Mouse (Mus musculus) hindbrain, postnatal 0 days (tissue): ENCODE data around the gene Btbd11. TPM values are rescaled to one million over a fixed set of nuclear protein-coding genes. Genes with fewer than 3 reads are reported as not detected.

ENCODE experiments used
- ATAC-seq: fragments of 200-750 bp; cut with Nextera tagmentation; 2 replicates; pipeline ENCODE4 v1.8.0; 2017; ENCODE audit warnings: mild to moderate bottlenecking, moderate TSS enrichment, moderate library complexity
- DNase-seq: peaks from one replicate; pipeline ENCODE4 v3.0.0-alpha.2; 2015; ENCODE audit warnings: low spot score
- H3K27ac ChIP-seq: fragments of 300-500 bp; sonication (generic); 2 replicates; pipeline ENCODE4 v1.5.1; 2014; ENCODE audit warnings: mild to moderate bottlenecking
- H3K27me3 ChIP-seq: fragments of 300-500 bp; sonication (generic); 2 replicates; pipeline ENCODE4 v1.6.1; 2014; ENCODE audit warnings: low read length, mixed read lengths; ENCODE audit not compliant: insufficient read depth
- H3K36me3 ChIP-seq: fragments of 300-500 bp; sonication (generic); 2 replicates; pipeline ENCODE4 v1.6.1; 2014; ENCODE audit warnings: low read length, mixed read lengths; ENCODE audit not compliant: insufficient read depth
- H3K4me1 ChIP-seq: fragments of 300-500 bp; sonication (generic); 2 replicates; pipeline ENCODE4 v1.6.1; 2014; ENCODE audit warnings: antibody characterized with exemption, low read length, mixed read lengths; ENCODE audit not compliant: insufficient read depth
- H3K4me2 ChIP-seq: fragments of 300-500 bp; sonication (generic); 2 replicates; pipeline ENCODE4 v1.6.1; 2014; ENCODE audit warnings: low read depth, mild to moderate bottlenecking, low read length, moderate library complexity, mixed read lengths
- H3K4me3 ChIP-seq: fragments of 300-500 bp; sonication (generic); 2 replicates; pipeline ENCODE4 v1.5.1; 2014; ENCODE audit warnings: low read length
- H3K9ac ChIP-seq: fragments of 300-500 bp; sonication (generic); replicated peaks from 2 replicates; pipeline ENCODE4 v1.6.1; 2014; ENCODE audit warnings: mild to moderate bottlenecking, low read length, moderate library complexity, mixed read lengths
- H3K9me3 ChIP-seq: fragments of 300-500 bp; sonication (generic); 2 replicates; pipeline ENCODE4 v1.6.1; 2016; ENCODE audit warnings: low read length, mixed read lengths
- CTCF ChIP-seq: IDR thresholded peaks from 2 replicates; pipeline ENCODE4 v1.5.1; 2016; ENCODE audit warnings: antibody characterized with exemption, control low read depth, low read depth
- WGBS: fragments of 180-500 bp; shearing (Covaris S2); extraction: QIAGEN DNeasy Blood & Tissue Kit; methylation state at CpG from one replicate; pipeline ENCODE4 v1.1.7; 2014; 5-methylcytosine and 5-hydroxymethylcytosine counted together
- polyA plus RNA-seq: library from polyadenylated mRNA; unstranded; fragments of >200 nt; fragmentation: Nextera tagmentation; extraction: Ambion mirVana; gene quantifications from 2 replicates; pipeline ENCODE4 v1.2.1, GENCODE M21; 2015
- total RNA-seq: library from RNA; depleted of rRNA; stranded (reverse); fragments of >200 nt; gene quantifications from 2 replicates; pipeline ENCODE4 v1.2.3, GENCODE M21; 2014

Btbd11 gene
- total and polyA plus RNA-seq, 2 experiments from 2014 or later = 21.2 to 72.9 TPM

GRCm38 (mm10) chr10:85596301-85596700 is 209.7 kb downstream of the Btbd11 start:
- DNase-seq = no peak
- 91% methylated on average over 5 of the region's 5 CpGs for WGBS
- no peak overlapping the region for H3K9ac ChIP-seq

GRCm38 (mm10) chr10:85598093-85598599 is 211.5 kb downstream of the Btbd11 start:
- Histone ChIP-seq H3K36me3 (no peaks in the 10 kb centered on the region), H3K9me3 (no peaks in the 10 kb centered on the region), H3K4me3 (peak overlapping the region; percentile 50), H3K9ac (peak overlapping the region; percentile 63), H3K4me2 (peak overlapping the region; percentile 77), H3K27me3 (no peaks in the 10 kb centered on the region), H3K27ac (peak overlapping the region; percentile 74), H3K4me1 (peaks cover 5% of the 10 kb centered on the region; the same call in 1 of the 2 replicates)
- peak; percentile 88 for DNase-seq
- TF ChIP-seq CTCF = peak; percentile 14; the same call in 1 of the 2 replicates
- peak; percentile 68 for ATAC-seq
- WGBS = 27% methylated on average over 9 of the region's 9 CpGs

More at GRCm38 (mm10) chr10:85596301-85596700, 209.7 kb downstream of the Btbd11 start:
- no peaks in the 10 kb centered on the region for H3K9me3 ChIP-seq
- no peaks in the 10 kb centered on the region for H3K27me3 ChIP-seq
- peaks cover 5% of the 10 kb centered on the region; the same call in 1 of the 2 replicates for H3K4me1 ChIP-seq
- no peak overlapping the region for H3K27ac ChIP-seq
- H3K4me3 ChIP-seq = no peak overlapping the region
- H3K4me2 ChIP-seq = no peak overlapping the region
- no peaks in the 10 kb centered on the region for H3K36me3 ChIP-seq
- ATAC-seq = no peak
- TF ChIP-seq CTCF = no peak

DNA sequence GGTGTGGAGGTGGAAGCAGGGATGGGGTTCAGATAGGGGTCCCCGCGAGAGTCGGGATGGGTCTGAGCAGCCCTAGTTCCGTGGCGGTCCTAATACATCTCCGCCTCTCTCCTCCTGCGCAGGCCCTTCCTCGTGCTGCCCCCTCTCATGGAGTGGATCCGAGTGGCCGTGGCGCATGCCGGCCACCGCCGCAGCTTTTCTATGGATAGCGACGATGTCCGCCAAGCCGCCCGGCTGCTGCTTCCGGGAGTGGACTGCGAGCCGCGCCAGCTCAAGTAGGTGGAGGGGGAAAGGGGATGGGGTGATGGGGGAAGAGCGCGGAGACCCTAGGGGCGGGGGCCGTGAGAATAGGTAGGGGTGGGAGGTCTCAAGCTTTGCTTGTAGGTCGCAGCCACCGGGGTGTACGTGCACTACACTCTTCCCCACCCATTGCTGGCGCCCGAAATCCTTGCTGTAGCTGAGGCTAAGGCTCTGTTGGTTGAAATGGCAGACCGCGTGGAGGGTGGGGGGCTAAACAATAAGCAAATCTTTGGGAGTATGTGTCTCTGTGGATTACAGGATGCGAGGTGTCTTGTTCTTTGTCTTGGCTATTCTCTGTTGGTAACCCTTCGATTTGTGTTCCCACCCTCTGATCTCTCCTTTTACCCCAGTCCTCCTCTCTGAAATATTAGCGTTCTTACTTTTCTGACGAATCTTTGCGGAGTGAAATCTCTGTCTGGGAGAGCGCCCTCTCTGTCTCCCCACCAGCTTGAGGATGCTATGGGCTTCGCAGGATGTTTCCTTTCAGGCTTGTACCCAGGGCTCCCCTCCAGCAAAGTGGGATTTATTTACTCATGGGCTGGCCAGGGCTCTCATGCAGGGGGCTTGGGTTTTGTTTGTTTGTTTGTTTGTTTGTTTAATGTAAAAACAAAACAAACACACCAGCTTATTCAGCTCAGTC is 212.3 kb downstream of the Btbd11 start:
- peaks cover 5% of the 10 kb centered on the region; the same call in 1 of the 2 replicates for H3K4me1 ChIP-seq
- DNase-seq (peak; percentile 71), ATAC-seq (peak; percentile 87)
- H3K4me3 ChIP-seq = peak overlapping the region; percentile 50
- no peaks in the 10 kb centered on the region for H3K9me3 ChIP-seq
- 2% methylated on average over 38 of the region's 41 CpGs for WGBS
- no peaks in the 10 kb centered on the region for H3K36me3 ChIP-seq
- H3K27me3 ChIP-seq = no peaks in the 10 kb centered on the region
- H3K4me2 ChIP-seq = peak overlapping the region; percentile 77
- peak overlapping the region; percentile 63 for H3K9ac ChIP-seq
- peak overlapping the region; percentile 74 for H3K27ac ChIP-seq
- TF ChIP-seq CTCF = peak; percentile 56

- Histone ChIP-seq H3K4me1 (peaks cover 5% of the 10 kb centered on the region; the same call in 1 of the 2 replicates), H3K36me3 (no peaks in the 10 kb centered on the region), H3K9me3 (no peaks in the 10 kb centered on the region), H3K27ac (no peak overlapping the region), H3K4me2 (no peak overlapping the region), H3K9ac (no peak overlapping the region), H3K27me3 (no peaks in the 10 kb centered on the region), H3K4me3 (no peak overlapping the region)
- WGBS = 53% methylated on average over 11 of the region's 11 CpGs
- TF ChIP-seq CTCF = no peak
- ATAC-seq (no peak), DNase-seq (no peak)
Observed at GRCm38 (mm10) chr10:85602546-85602945, 215.9 kb downstream of the Btbd11 start.

GRCm38 (mm10) chr10:85604556-85604955 is 217.9 kb downstream of the Btbd11 start:
- H3K27me3 ChIP-seq = no peaks in the 10 kb centered on the region
- DNase-seq (no peak), ATAC-seq (no peak)
- TF ChIP-seq CTCF = no peak
- 49% methylated on average over 9 of the region's 9 CpGs for WGBS
- no peaks in the 10 kb centered on the region for H3K9me3 ChIP-seq
- H3K9ac ChIP-seq = no peak overlapping the region
- H3K4me2 ChIP-seq = no peak overlapping the region
- H3K4me3 ChIP-seq = no peak overlapping the region
- no peaks in the 10 kb centered on the region for H3K36me3 ChIP-seq
- no peak overlapping the region for H3K27ac ChIP-seq
- H3K4me1 ChIP-seq = no peaks in the 10 kb centered on the region

DNA sequence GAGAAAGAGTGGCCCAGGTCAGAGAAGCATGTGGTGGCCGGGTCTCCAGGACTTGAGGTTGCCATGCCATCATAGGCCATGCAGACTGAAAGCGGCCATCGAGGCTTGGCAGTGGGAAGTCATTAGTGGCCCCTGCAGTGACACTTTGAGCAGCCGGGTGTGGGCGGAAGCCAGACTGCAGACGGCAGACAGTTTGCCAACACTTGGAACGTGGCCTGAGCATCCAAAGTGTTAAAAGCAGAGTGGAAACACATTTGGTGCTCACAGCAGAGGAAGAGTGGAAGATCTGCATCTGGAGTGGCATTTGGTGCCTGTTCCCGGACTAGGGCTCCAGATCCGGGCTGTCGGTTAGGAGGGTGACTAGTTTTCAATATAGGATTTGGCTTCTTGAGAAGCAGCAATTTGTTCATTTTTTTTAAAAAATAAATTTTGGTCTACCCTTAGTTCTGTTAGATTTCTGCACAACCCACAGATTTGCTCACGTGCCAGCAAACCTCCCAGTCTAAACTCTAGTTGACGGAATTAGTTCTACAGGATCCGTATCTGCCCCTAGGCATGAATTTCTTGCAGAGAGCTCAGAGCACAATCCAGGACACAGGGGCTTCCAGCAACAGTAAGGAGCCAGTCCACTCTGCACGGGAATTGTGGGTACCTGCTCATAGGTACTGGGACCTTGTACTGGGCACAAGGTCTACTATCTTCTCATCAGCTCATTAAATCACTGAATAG is 222.1 kb downstream of the Btbd11 start:
- Histone ChIP-seq H3K9me3 (no peaks in the 10 kb centered on the region), H3K27me3 (no peaks in the 10 kb centered on the region), H3K36me3 (no peaks in the 10 kb centered on the region), H3K4me3 (no peak overlapping the region), H3K4me1 (no peaks in the 10 kb centered on the region), H3K27ac (no peak overlapping the region), H3K4me2 (no peak overlapping the region), H3K9ac (no peak overlapping the region)
- peak; percentile 79 for DNase-seq
- whole genome bisulfite sequencing = 56% methylated on average over 14 of the region's 14 CpGs
- TF ChIP-seq CTCF = no peak
- peak; percentile 57; the same call in 1 of the 2 replicates for ATAC-seq
